Mouse (Mus musculus): ENCODE data around the gene Zfp420. TPM values are rescaled to one million over a fixed set of nuclear protein-coding genes. Genes with fewer than 3 reads are reported as not detected.
A peak's percentile ranks its signal among the peaks of the same experiment; 100 is the strongest.

The Zfp420 gene
- 14.7 and 17.8 TPM in 2 replicates for total RNA-seq (2014; rRNA removed)
- 12.1 and 14.0 TPM in 2 replicates for polyA plus RNA-seq (2015; fragmentation: Nextera tagmentation; extraction: Ambion mirVana)

GRCm38 (mm10) chr7:29859532-29860517 lies at the start of gene Zfp420:
Gene Zfp420, plus strand, starts transcription at chr7:29859979.
- H3K27me3 ChIP-seq (ENCODE audit: insufficient read depth, low read length): no peaks in the 10 kb centered on the region
- no peaks in the 10 kb centered on the region for H3K36me3 ChIP-seq (ENCODE audit: insufficient read depth, low read length)
- peak within 1 kb of the TSS; percentile 71 for H3K4me3 ChIP-seq (ENCODE audit: low read length)
- DNase-seq (ENCODE audit: low spot score): peak; percentile 96
- 5% methylated on average over 32 of the region's 32 CpGs for WGBS
- H3K9ac ChIP-seq (replicated peaks; ENCODE audit: low read length): peak within 1 kb of the TSS; percentile 59
- H3K27ac ChIP-seq: no peak within 1 kb of the TSS; the same call in 1 of the 2 replicates
- H3K9me3 ChIP-seq (ENCODE audit: low read length): no peaks in the 10 kb centered on the region
- TF ChIP-seq CTCF (IDR thresholded peaks at IDR 0.05; ENCODE audit: low read depth): peak; percentile 53
- peak; percentile 98 for ATAC-seq
- H3K4me1 ChIP-seq (ENCODE audit: insufficient read depth, low read length): peaks cover 8% of the 10 kb centered on the region
- peak within 1 kb of the TSS; percentile 69 for H3K4me2 ChIP-seq (ENCODE audit: low read depth, low read length)

- no peak overlapping the region for H3K4me3 ChIP-seq (ENCODE audit: low read length)
- DNase-seq (ENCODE audit: low spot score) (no peak), ATAC-seq (no peak)
- 0 out of 2 replicates have a peak, but pooled peaks cover 11% of the 10 kb centered on the region for H3K4me1 ChIP-seq (ENCODE audit: insufficient read depth, low read length)
- no peak overlapping the region for H3K4me2 ChIP-seq (ENCODE audit: low read depth, low read length)
- H3K27ac ChIP-seq: no peak overlapping the region
- H3K9me3 ChIP-seq (ENCODE audit: low read length): no peaks in the 10 kb centered on the region
- H3K9ac ChIP-seq (replicated peaks; ENCODE audit: low read length): no peak overlapping the region
- WGBS: 87% methylated on average over 1 of the region's 1 CpGs
- TF ChIP-seq CTCF (IDR thresholded peaks at IDR 0.05; ENCODE audit: low read depth): no peak
- no peaks in the 10 kb centered on the region for H3K36me3 ChIP-seq (ENCODE audit: insufficient read depth, low read length)
- H3K27me3 ChIP-seq (ENCODE audit: insufficient read depth, low read length): no peaks in the 10 kb centered on the region
These were observed 47.5 kb upstream of the Zfp420 start for GRCm38 (mm10) chr7:29812244-29812643.

GRCm38 (mm10) chr7:29814381-29814780 lies 45.4 kb upstream of the Zfp420 start:
- ATAC-seq: no peak
- H3K4me2 ChIP-seq (ENCODE audit: low read depth, low read length): peak overlapping the region; percentile 78; the same call in 1 of the 2 replicates
- no peak overlapping the region for H3K27ac ChIP-seq
- no peak for DNase-seq (ENCODE audit: low spot score)
- WGBS: 95% methylated on average over 2 of the region's 2 CpGs
- H3K9me3 ChIP-seq (ENCODE audit: low read length): no peaks in the 10 kb centered on the region
- no peak overlapping the region for H3K9ac ChIP-seq (replicated peaks; ENCODE audit: low read length)
- H3K4me1 ChIP-seq (ENCODE audit: insufficient read depth, low read length): peaks cover 22% of the 10 kb centered on the region; the same call in 1 of the 2 replicates
- no peaks in the 10 kb centered on the region for H3K27me3 ChIP-seq (ENCODE audit: insufficient read depth, low read length)
- no peak overlapping the region for H3K4me3 ChIP-seq (ENCODE audit: low read length)
- no peaks in the 10 kb centered on the region for H3K36me3 ChIP-seq (ENCODE audit: insufficient read depth, low read length)
- TF ChIP-seq CTCF (IDR thresholded peaks at IDR 0.05; ENCODE audit: low read depth): no peak

DNA sequence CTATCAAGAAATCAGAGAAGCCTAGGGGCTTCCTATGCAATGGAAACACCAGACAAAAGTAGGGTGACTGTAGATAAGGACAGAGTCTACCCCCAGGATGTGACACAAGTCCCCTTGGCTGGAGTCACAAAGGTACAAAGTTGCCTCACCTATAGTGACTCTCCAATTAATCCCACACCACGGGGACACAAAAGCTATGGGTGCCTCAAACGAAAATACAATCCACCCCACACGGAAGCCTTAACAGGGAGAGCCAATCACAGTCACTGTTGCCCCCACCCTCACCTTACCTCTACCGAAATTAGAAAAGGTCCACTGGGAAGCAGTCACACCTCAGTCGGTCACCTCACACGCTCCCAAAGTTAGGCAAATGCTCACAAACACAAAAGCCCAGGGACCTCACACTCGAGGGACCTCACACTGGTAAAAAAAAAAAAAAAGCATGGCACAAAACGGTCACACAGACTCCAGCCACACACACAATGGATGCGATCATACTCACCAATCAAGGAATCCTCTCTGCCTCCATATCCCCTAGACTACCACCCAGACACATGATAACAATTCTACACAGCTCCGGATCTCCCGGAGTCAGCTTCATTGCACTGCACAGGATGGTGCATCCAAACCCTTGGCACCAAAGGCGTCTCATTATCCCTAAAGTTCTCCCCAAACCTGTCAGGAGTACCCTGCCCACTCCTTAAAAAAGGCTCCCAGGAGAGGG lies 44.6 kb upstream of the Zfp420 start:
- WGBS: under 1% methylated on average over 12 of the region's 12 CpGs
- Histone ChIP-seq H3K9me3 (ENCODE audit: low read length) (no peaks in the 10 kb centered on the region), H3K4me3 (ENCODE audit: low read length) (peak overlapping the region; percentile 63), H3K27me3 (ENCODE audit: insufficient read depth, low read length) (no peaks in the 10 kb centered on the region), H3K27ac (peak overlapping the region; percentile 83; the same call in 1 of the 2 replicates), H3K9ac (replicated peaks; ENCODE audit: low read length) (peak overlapping the region; percentile 62), H3K36me3 (ENCODE audit: insufficient read depth, low read length) (no peaks in the 10 kb centered on the region), H3K4me1 (ENCODE audit: insufficient read depth, low read length) (peaks cover 24% of the 10 kb centered on the region; the same call in 1 of the 2 replicates), H3K4me2 (ENCODE audit: low read depth, low read length) (peak overlapping the region; percentile 78)
- no peak for TF ChIP-seq CTCF (IDR thresholded peaks at IDR 0.05; ENCODE audit: low read depth)
- ATAC-seq (peak; percentile 50), DNase-seq (ENCODE audit: low spot score) (peak; percentile 30)

- H3K4me3 ChIP-seq (ENCODE audit: low read length): peak within 1 kb of the TSS; percentile 63
- peaks cover 24% of the 10 kb centered on the region; the same call in 1 of the 2 replicates for H3K4me1 ChIP-seq (ENCODE audit: insufficient read depth, low read length)
- no peaks in the 10 kb centered on the region for H3K27me3 ChIP-seq (ENCODE audit: insufficient read depth, low read length)
- DNase-seq (ENCODE audit: low spot score) (peak; percentile 98), ATAC-seq (peak; percentile 96)
- no peaks in the 10 kb centered on the region for H3K36me3 ChIP-seq (ENCODE audit: insufficient read depth, low read length)
- WGBS: under 1% methylated on average over 26 of the region's 26 CpGs
- peak within 1 kb of the TSS; percentile 62 for H3K9ac ChIP-seq (replicated peaks; ENCODE audit: low read length)
- H3K9me3 ChIP-seq (ENCODE audit: low read length): no peaks in the 10 kb centered on the region
- TF ChIP-seq CTCF (IDR thresholded peaks at IDR 0.05; ENCODE audit: low read depth): no peak
- H3K27ac ChIP-seq: peak within 1 kb of the TSS; percentile 83
- H3K4me2 ChIP-seq (ENCODE audit: low read depth, low read length): peak within 1 kb of the TSS; percentile 78
These were observed 43.8 kb upstream of the Zfp420 start, which contains the start of gene Zfp790 for GRCm38 (mm10) chr7:29815910-29816429. Gene Zfp790, plus strand, starts transcription at chr7:29816114.
